Mouse (Mus musculus) right cerebral cortex, postnatal 25 days (tissue): Measurements from ENCODE around the gene Rfc3.
"Not testable (repeated sequence)": the region's sequence is repeated elsewhere in the genome, so short reads cannot be mapped to it uniquely, and the experiment has no call there.

ENCODE experiments used
- DNase-seq: peaks from one replicate; pipeline ENCODE4 v3.0.0; 2022

Rfc3 gene

GRCm38 (mm10) chr5:151650700-151651410 is at the start of gene Rfc3:
TSS of gene Rfc3 (minus strand) at chr5:151651242.
- peak; percentile 93 for DNase-seq

- DNase-seq: not testable (repeated sequence)
Measured at GRCm38 (mm10) chr5:151693636-151694035, 42.6 kb upstream of the Rfc3 start.

DNA sequence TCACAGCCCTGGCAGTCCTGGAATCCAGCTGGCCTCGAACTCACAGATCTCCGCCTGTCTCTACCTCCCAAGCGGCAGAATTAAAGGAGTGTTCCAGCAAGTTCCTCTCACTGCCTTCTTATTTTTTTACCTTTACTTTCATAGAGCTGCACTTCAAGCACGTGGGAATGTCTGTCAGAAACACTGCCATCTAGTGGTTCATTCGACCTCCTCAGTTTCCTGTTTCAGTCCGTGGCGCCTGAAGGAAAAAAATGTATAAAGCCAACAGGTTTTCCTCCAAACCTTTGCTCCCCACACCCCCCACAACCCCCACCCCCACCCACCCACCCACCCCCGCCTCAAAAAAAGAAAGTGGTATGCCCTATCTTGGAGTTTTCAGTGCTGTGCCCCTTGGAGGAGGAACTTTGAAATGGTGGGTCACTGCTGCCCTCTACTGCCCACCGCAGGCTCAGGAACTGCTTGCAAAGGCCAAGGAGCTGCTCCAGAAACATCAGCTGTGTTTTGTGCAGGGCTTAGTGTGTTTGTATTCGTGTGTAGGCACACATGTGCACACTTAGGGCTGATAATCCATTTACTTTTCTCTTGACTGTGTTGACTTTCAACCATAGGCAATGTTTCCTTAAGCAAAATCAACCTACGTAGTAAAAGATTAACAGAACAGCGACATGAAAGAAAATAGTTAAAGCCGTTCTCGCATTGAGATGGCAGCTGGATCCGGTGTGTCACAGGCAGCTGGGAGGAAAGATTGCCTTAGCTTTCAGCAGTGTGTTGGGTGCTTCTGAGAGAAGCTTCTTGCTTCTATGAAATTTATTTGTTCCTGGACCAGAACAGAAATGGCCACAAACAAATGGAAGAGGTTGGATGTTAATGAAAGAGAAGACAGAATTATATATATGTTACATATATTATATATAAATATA is 35.8 kb upstream of the Rfc3 start:
- DNase-seq: peak; percentile 67

GRCm38 (mm10) chr5:151662207-151662606 is 11.2 kb upstream of the Rfc3 start:
- no peak for DNase-seq

GRCm38 (mm10) chr5:151651411-151651784 is 356 bp upstream of the Rfc3 start:
- no peak for DNase-seq

DNA sequence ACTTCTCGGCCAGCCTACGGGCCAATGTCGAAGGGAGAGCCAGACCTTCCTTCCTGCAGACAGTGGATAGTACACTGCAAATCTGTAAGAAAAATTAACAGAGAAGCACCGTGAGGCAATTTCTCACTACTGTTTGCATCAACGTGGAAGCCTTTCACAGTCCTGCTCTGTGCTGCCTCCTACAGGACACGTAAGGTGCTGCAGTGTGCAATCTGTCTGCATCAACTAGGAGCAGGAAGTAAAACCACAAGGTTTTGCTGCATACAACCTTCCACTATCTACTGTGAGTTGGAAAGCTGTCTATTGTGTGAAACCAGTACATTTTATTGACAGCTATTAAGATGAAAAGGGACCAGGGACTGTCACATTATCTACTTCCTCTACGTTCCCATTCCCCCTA is 6.2 kb downstream of the Rfc3 start:
- DNase-seq: no peak

GRCm38 (mm10) chr5:151642867-151643266 is 8.2 kb downstream of the Rfc3 start:
- DNase-seq: no peak

- no peak for DNase-seq
Measured at GRCm38 (mm10) chr5:151642102-151642501, 8.9 kb downstream of the Rfc3 start.

GRCm38 (mm10) chr5:151605921-151606320 is 45.1 kb downstream of the Rfc3 start, which contains the start of gene Vmn2r18:
TSS of gene Vmn2r18 (minus strand) at chr5:151606021.
- DNase-seq: no peak

- DNase-seq: no peak
Measured at GRCm38 (mm10) chr5:151601696-151602095, 49.3 kb downstream of the Rfc3 start.
